Mouse (Mus musculus) small intestine, adult 2 months (tissue): ENCODE data around the gene Pradc1.

Experiments used
- CTCF ChIP-seq: fragments of 200-500 bp; IDR thresholded peaks from 2 replicates; pipeline ENCODE4 v1.5.1; 2012; ENCODE audit warnings: low read depth, mild to moderate bottlenecking, control low read depth, inconsistent platforms, low read length, moderate library complexity, mixed read lengths; ENCODE audit not compliant: insufficient replicate concordance, insufficient read length; ENCODE audit errors: extremely low read depth
- POLR2A ChIP-seq: fragments of 200-500 bp; IDR thresholded peaks from 2 replicates; pipeline ENCODE4 v1.6.1; 2012; ENCODE audit warnings: low read depth, mild to moderate bottlenecking, control low read depth, inconsistent platforms, low read length, moderate library complexity

- TF ChIP-seq POLR2A (no peak), CTCF (no peak)
Observed at GRCm38 (mm10) chr6:85402613-85403012, 49.2 kb downstream of the Pradc1 start.
